Mouse (Mus musculus): Measurements from ENCODE around the gene Cfi.

The Cfi gene

GRCm38 (mm10) chr3:129877327-129877726 lies 41.6 kb downstream of the Cfi start:
- no peak for DNase-seq (ENCODE audit: low read depth)

DNA sequence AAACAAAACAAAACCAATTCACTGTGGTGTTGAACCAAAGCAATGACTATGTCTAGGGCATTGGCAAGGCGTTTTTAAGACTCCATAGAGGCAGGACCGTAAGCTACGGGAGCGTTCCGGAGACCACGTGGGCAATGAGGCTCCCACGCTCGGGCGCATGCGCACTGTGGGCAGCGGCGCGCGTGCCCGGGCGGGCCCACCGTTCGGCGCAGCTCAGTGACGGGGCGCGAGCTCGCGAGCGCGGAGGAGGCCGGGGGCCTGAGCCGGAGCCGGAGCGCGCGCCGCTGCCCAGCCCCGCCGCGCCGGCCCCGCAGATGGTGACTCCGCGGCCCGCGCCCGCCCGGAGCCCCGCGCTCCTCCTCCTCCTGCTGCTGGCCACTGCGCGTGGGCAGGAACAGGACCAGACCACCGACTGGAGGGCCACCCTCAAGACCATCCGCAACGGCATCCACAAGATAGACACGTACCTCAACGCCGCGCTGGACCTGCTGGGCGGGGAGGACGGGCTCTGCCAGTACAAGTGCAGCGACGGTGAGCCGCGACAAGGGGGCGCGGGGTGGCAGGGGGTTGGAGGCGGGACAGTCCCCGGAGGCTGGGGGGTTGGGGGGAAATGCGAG lies 42.8 kb downstream of the Cfi start, which contains the start of gene Pla2g12a:
Gene Pla2g12a (plus strand): TSS at position 202 of the 617 bp plus-strand sequence.
- DNase-seq (ENCODE audit: low read depth): peak; percentile 93

DNA sequence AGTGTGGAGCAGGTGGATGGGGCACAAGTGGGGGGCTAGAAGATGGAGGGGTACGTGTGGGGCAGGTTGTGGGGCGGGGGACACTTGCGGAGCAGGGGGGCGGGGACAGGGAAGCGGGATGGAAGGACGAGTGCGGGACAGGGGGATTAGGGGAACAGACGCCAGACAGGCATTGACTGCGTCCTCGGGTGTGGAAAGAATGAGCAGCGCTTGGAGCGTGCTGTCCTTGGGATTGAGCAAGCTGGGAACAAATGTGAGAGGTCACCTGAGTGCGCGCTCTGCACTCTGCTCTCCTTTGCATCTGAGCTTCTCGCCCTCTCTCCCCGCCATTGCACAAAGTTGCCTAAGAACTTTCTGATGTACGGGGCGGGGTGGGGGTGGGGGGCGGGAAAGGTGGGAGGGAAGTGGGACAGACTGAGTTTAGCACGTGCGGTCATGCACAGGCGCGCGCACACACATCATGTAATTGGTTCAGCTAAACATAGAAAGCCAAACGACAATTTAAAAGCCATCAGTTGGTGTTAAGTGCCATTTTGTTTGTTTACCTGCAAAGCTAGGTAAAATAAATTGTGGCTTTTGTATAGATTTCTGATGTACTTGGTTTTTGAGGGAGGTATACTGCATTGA lies 43.6 kb downstream of the Cfi start:
- DNase-seq (ENCODE audit: low read depth): peak; percentile 42

DNA sequence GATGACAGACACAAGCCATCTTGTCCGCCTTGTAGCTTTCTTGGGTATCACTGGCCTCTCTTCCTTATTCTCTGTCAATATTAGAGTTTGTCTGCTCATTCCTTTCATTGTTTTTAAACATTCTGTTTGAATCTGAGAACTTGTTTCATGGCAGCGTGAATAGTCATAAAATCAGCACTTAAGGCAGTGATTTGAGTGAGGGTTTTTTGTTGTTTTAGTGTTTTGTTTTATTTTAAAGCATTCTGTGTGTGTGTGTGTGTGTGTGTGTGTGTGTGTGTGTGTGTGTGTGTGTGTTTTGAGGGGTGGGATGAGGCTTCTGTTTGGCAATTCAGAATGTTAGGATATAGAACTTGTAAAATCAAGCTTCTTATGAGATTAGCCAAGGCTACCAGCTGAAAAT lies 44.2 kb downstream of the Cfi start:
- no peak for DNase-seq (ENCODE audit: low read depth)

- DNase-seq (ENCODE audit: low read depth): no peak
These were observed 45.4 kb downstream of the Cfi start for GRCm38 (mm10) chr3:129880925-129881593.

DNA sequence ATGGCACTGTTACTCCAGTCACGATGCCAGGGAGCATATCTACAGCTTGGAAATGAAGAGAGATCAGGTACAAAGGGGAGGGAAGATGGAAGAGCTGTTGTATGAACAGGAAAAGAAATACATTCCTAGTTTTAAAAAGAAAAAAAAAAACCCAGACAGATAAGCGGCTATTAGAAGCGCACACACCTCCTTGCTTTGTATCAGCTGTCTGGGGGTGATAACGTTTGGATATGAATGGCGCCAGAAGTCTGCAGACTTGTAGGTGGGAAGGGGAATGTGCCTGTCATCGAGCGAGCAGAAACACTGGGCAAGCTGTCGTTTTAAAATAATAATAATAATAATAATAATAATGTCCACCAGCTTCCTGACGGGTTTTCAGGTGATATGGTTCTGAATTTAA lies 49.9 kb downstream of the Cfi start:
- DNase-seq (ENCODE audit: low read depth): no peak

DNA sequence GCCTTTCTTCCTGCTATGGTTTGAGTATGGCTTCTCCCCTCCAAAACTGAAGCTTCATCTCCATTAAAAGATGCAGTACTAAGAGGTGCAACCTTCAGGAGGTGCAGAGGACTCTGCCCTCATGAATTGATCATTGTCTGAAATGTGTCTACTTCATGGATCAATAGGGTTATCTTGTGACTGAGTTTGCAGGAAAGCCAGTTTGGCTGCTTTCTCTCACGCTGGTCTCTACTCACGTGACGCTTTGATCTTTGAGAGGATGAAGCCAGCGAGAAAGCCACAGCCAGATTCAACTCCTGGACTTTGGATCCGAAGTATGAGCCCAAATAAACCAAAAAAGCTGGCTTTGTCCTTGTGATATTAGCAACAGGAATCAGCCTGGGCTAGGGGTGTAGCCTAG lies 50.7 kb downstream of the Cfi start:
- no peak for DNase-seq (ENCODE audit: low read depth)

DNA sequence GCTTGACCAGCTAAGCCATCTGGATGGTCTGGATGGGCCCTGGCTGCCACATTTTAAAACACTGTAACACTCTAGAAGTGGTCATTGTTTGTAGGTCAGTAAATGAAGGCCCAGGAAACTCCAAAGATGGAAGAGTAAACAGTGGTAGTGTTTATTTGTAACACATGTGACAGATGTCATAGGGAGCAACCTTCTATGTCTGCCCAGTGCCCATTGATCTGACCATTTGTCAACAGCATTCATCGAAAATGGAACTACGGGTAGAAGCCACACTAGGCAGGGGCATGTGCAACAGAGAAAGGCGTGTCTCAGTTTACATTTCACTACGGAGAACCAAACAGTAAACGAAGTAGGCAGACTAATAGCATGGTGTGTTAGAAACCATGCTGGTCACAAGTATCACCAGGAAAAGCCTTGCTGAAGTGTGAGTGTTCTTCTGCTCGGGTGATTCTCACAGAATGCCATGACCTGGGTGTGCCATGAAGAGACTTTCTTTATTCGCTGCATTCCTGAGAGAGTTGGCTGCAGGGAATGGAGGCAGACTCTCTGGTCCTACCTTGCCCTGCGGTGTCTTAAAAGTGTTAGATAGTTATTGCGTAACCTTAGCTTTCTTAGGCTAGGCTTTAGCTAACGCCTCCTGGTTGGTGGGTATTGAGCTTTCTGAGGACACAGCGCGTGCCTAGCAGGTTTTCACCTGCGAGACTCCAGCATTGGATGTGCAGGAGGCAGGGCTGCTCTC lies 52.3 kb downstream of the Cfi start:
- no peak for DNase-seq (ENCODE audit: low read depth)

- DNase-seq (ENCODE audit: low read depth): no peak
These were observed 56.3 kb downstream of the Cfi start for GRCm38 (mm10) chr3:129892003-129892402.

DNA sequence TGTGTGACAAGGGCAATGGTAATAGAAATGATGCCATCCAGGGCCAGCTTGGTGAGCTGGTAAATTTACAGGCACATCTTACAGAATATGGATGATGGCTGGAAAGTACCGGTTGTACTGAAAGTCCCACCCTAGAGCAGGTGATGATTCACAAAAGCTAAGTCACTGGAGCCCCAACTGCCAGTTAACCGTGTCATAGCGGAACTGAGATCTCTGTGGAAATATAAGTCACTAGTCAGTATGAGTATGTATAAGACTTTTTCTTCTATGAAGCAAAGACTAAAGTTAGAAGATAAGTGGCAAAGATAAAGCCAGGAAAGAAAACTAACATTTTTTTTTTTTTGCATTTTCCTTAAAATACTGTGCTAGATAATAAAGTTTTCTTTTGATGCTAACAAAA lies 57.5 kb downstream of the Cfi start:
- DNase-seq (ENCODE audit: low read depth): no peak

DNA sequence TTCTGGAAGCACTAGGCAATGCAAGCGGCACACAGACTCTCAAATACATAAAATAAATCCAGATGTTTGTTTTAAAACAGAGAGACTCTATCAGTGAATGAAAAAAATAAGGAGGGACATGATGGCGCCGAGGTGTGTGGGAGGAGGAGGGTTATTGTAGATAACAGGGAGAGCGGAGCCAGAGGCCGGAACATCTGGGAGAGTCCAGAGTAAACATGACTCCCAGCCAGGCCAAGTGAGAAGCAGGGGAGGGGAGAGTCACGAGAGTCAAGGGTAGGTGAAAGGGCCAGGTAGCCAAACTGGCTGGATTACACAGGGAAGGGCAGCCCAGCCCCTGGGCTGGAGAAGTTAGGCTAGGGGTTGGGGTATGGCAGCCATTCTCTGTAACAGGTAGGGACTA lies 60.9 kb downstream of the Cfi start:
- DNase-seq (ENCODE audit: low read depth): no peak

GRCm38 (mm10) chr3:129898886-129899285 lies 63.2 kb downstream of the Cfi start:
- DNase-seq (ENCODE audit: low read depth): peak; percentile 16

GRCm38 (mm10) chr3:129901271-129901809 lies 65.7 kb downstream of the Cfi start, which contains the start of gene Casp6:
Casp6 (plus strand) TSS chr3:129901425.
- peak; percentile 88 for DNase-seq (ENCODE audit: low read depth)

DNA sequence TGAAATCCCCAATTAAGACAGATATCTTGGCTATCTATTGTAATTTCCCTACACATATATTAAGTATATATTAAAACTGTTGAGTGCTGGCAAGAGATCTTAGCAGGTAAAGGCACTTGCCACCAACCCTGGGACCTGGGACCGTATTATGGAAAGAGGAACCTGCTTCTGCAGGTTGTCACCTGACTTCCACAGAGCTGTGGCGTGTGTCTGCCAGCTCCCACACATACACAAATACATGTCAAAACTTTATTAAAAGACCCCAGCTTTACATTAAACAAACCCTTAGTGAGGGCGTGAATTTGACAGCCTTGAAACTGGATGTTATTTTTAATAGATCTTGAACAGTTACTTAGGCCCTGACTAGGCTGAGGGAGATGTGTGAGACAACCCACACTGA lies 67.7 kb downstream of the Cfi start:
- no peak for DNase-seq (ENCODE audit: low read depth)

GRCm38 (mm10) chr3:129903866-129904265 lies 68.2 kb downstream of the Cfi start:
- no peak for DNase-seq (ENCODE audit: low read depth)

GRCm38 (mm10) chr3:129904381-129905132 lies 68.9 kb downstream of the Cfi start:
- peak; percentile 56 for DNase-seq (ENCODE audit: low read depth)

DNA sequence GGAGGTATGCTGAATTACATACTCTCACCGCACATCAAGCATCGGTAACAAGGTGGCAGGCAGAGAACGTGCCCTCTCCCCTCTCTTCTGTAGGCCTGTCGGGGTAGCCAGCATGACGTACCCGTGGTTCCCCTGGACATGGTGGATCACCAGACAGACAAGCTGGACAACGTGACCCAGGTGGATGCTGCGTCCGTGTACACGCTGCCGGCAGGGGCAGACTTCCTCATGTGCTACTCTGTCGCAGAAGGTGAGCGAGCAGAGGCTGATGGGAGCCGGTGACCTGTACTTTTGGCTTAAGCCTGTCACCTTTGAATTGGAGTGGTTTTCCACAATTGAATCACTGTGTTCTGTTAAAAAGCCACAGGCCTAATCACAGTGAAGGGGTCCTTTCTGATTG lies 76.3 kb downstream of the Cfi start:
- no peak for DNase-seq (ENCODE audit: low read depth)

GRCm38 (mm10) chr3:129913241-129913640 lies 77.6 kb downstream of the Cfi start:
- DNase-seq (ENCODE audit: low read depth): no peak

DNA sequence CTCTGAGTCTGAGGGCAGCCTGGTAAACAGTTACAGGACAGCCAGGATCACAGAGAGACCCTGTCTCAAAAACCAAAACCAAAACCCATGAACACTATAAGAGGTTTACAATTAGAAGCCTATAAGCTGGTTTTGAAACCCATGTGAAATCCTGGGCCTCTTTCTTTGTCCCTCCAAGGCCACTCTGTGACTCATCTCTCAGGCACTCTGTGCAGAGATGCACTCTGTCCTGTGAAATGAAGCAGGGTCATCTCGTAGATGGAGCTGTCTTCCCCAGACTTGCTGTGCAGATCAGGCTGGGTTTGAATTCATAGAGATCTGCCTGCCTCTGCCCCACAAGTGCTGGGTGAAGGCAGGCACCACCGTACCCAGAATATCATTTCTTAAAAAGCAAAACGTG lies 81.7 kb downstream of the Cfi start:
- no peak for DNase-seq (ENCODE audit: low read depth)

DNA sequence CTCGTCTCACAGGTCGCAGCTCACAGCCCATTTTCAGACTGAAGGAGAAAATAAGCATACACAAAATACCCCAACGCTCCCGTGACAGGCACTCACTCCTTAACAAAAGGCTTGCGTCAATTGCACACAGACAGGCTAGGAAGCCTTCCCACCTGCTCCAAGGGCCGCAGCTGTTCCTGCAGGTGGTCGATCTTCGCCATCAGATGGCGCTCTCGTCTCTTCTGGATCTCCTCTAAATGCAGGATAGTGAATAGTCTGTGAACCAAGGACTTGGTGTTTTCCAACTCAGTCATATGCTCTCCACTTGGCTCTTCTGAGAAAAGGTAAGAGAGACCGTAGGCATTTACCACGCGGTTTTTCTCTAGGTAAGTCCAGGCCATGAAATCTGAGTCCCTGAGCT lies 82.8 kb downstream of the Cfi start:
- peak; percentile 89 for DNase-seq (ENCODE audit: low read depth)

DNA sequence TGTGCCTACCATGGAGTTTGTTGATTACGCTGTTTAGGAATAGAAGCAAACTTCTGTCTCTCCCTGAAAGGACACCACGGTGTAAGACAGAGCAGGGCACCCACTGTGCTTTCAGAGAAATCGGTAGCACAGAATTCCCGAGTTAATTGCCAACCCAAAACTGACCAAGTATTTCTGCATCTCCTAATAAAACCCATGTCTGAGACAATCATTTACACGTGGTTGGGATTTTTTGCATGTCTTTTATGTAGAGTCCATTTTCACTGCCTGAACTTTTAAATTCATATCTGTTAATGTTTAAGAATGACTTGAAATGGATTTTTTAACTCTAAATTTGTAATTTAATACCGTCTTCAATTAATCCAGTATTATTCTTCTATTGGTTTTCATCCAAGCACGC lies 87.9 kb downstream of the Cfi start:
- DNase-seq (ENCODE audit: low read depth): no peak

Measured in NIH3T3 (cell line).